Mouse (Mus musculus): ENCODE measurements at regions not wholly inside any gene's neighbourhood (a gene's known extent, or its start where the extent isn't known, plus 50 kb on each side); places are given as distances from the start of the nearest gene placed in this dataset.

GRCm38 (mm10) chr11:63722261-63722660 is 199.8 kb downstream of the Hs3st3b1 start:
- no peaks in the 10 kb centered on the region for H3K9me3 ChIP-seq (ENCODE audit: low read length)
- no peaks in the 10 kb centered on the region for H3K36me3 ChIP-seq (ENCODE audit: insufficient read depth, low read length)
- no peak for TF ChIP-seq NANOG (IDR thresholded peaks at IDR 0.05; ENCODE audit: borderline replicate concordance, low read length)
- TF ChIP-seq CTCF (conservative IDR thresholded peaks at IDR 0.05; ENCODE audit: low read length): no peak
- TF ChIP-seq POU5F1 (IDR thresholded peaks at IDR 0.05; ENCODE audit: borderline replicate concordance, low read length): no peak

DNA sequence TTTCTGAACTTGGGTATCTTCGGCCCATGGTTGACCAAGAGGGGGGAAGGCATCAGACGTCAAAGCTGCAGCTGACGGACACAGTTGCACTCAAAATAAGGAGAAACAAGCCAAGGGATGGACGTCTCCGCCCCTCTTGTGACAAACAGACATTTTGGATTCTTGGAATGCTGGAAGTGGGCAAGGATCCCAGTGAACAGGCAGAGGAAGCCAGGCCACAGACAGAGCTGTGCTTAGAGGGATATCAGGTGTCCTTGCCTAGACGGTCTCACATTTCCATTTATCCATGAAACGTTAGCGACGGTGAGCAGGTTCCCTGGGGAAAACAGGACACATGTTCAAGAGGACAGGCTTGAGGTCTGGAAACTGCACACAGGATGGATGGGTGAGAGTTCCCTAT is 191.2 kb downstream of the Hs3st3b1 start:
- TF ChIP-seq NANOG (IDR thresholded peaks at IDR 0.05; ENCODE audit: borderline replicate concordance, low read length) (no peak), POU5F1 (IDR thresholded peaks at IDR 0.05; ENCODE audit: borderline replicate concordance, low read length) (no peak), CTCF (conservative IDR thresholded peaks at IDR 0.05; ENCODE audit: low read length) (no peak)
- H3K27me3 ChIP-seq (ENCODE audit: insufficient read depth, low read length): no peaks in the 10 kb centered on the region
- no peak overlapping the region for H3K4me3 ChIP-seq (replicated peaks; ENCODE audit: low read length)
- H3K9me3 ChIP-seq (ENCODE audit: low read length): no peaks in the 10 kb centered on the region
- no peaks in the 10 kb centered on the region for H3K36me3 ChIP-seq (ENCODE audit: insufficient read depth, low read length)
- no peaks in the 10 kb centered on the region for H3K4me1 ChIP-seq (replicated peaks; ENCODE audit: low read depth, low read length)

More at GRCm38 (mm10) chr11:63722261-63722660, 199.8 kb downstream of the Hs3st3b1 start:
- Histone ChIP-seq H3K4me3 (replicated peaks; ENCODE audit: low read length) (no peak overlapping the region), H3K4me1 (replicated peaks; ENCODE audit: low read depth, low read length) (no peaks in the 10 kb centered on the region), H3K27me3 (ENCODE audit: insufficient read depth, low read length) (no peaks in the 10 kb centered on the region)

DNA sequence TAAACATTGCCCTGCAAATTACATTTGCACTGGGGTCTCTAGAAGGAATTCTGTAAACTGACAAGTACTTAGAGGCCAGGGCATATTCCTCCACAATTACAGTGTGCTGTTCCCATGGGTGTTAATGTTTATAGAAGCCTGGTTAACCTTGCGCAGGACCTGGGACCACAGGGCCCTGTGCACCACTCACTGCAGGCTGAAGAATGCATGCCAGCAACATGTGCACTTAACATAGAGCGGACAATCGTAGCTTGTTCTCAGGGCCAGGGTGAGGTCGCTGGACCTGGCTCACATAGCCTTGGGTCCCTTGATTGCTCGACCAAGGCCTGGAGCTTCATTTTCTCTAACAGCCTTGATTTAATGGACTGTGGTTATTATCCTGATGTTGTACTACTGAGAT is 168.8 kb downstream of the Hs3st3b1 start:
- TF ChIP-seq NANOG (IDR thresholded peaks at IDR 0.05; ENCODE audit: borderline replicate concordance, low read length) (no peak), POU5F1 (IDR thresholded peaks at IDR 0.05; ENCODE audit: borderline replicate concordance, low read length) (no peak), CTCF (conservative IDR thresholded peaks at IDR 0.05; ENCODE audit: low read length) (no peak)
- no peaks in the 10 kb centered on the region for H3K4me1 ChIP-seq (replicated peaks; ENCODE audit: low read depth, low read length)
- no peaks in the 10 kb centered on the region for H3K36me3 ChIP-seq (ENCODE audit: insufficient read depth, low read length)
- H3K9me3 ChIP-seq (ENCODE audit: low read length): 0 out of 2 replicates have a peak, but pooled peaks cover 4% of the 10 kb centered on the region
- H3K27me3 ChIP-seq (ENCODE audit: insufficient read depth, low read length): no peaks in the 10 kb centered on the region
- H3K4me3 ChIP-seq (replicated peaks; ENCODE audit: low read length): no peak overlapping the region

DNA sequence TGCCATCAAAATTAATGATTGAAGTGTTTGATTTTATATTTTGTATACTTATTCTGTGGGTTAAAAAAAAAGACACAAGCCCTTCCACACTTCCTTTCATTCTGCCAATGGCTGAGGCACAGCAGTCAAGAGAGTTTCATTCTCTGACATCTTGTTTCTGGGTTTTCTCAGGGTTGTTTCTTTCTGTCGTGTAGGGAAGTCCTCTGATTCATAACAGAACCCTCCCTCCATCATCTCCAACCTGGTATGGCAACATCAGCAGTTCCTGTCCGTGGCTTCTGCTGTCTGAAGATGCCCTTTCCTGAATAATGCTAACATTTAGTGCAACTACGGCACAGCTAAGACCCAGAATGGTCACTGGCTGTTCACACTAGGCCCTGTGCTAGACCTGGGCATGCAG is 167.3 kb downstream of the Hs3st3b1 start:
- no peaks in the 10 kb centered on the region for H3K36me3 ChIP-seq (ENCODE audit: insufficient read depth, low read length)
- no peak for TF ChIP-seq CTCF (conservative IDR thresholded peaks at IDR 0.05; ENCODE audit: low read length)
- TF ChIP-seq POU5F1 (IDR thresholded peaks at IDR 0.05; ENCODE audit: borderline replicate concordance, low read length): no peak
- TF ChIP-seq NANOG (IDR thresholded peaks at IDR 0.05; ENCODE audit: borderline replicate concordance, low read length): no peak

GRCm38 (mm10) chr11:63758313-63758712 is 163.8 kb downstream of the Hs3st3b1 start:
- no peak for TF ChIP-seq CTCF (conservative IDR thresholded peaks at IDR 0.05; ENCODE audit: low read length)
- TF ChIP-seq POU5F1 (IDR thresholded peaks at IDR 0.05; ENCODE audit: borderline replicate concordance, low read length): no peak
- TF ChIP-seq NANOG (IDR thresholded peaks at IDR 0.05; ENCODE audit: borderline replicate concordance, low read length): no peak
- Histone ChIP-seq H3K27me3 (ENCODE audit: insufficient read depth, low read length) (no peaks in the 10 kb centered on the region), H3K36me3 (ENCODE audit: insufficient read depth, low read length) (no peaks in the 10 kb centered on the region), H3K9me3 (ENCODE audit: low read length) (0 out of 2 replicates have a peak, but pooled peaks cover 4% of the 10 kb centered on the region), H3K4me3 (replicated peaks; ENCODE audit: low read length) (no peak overlapping the region), H3K4me1 (replicated peaks; ENCODE audit: low read depth, low read length) (no peaks in the 10 kb centered on the region)

More for the DNA sequence above, 167.3 kb downstream of the Hs3st3b1 start:
- H3K9me3 ChIP-seq (ENCODE audit: low read length): 0 out of 2 replicates have a peak, but pooled peaks cover 4% of the 10 kb centered on the region
- H3K27me3 ChIP-seq (ENCODE audit: insufficient read depth, low read length): no peaks in the 10 kb centered on the region
- H3K4me3 ChIP-seq (replicated peaks; ENCODE audit: low read length): no peak overlapping the region
- no peaks in the 10 kb centered on the region for H3K4me1 ChIP-seq (replicated peaks; ENCODE audit: low read depth, low read length)

DNA sequence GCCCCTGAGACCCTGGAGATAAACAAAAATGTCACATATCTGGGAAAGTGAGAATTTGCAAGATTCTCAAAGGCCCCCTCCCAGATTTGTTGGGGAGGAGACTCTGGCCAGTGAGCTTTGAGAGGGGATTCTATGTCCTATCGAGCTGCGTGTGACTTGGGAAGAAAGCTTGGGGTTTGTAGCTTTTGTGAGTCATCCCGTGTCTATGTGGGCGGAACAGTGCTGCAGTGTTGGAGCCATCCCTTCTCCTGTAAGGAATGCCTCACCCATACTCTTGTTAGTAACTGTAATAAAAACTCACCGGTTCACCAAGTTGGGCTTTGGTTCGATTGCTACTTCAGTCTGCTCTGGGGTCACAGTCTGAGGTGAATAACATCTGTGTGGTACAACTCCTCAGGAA is 160.5 kb downstream of the Hs3st3b1 start:
- Histone ChIP-seq H3K27me3 (ENCODE audit: insufficient read depth, low read length) (no peaks in the 10 kb centered on the region), H3K36me3 (ENCODE audit: insufficient read depth, low read length) (no peaks in the 10 kb centered on the region), H3K4me1 (replicated peaks; ENCODE audit: low read depth, low read length) (no peaks in the 10 kb centered on the region), H3K9me3 (ENCODE audit: low read length) (no peaks in the 10 kb centered on the region), H3K4me3 (replicated peaks; ENCODE audit: low read length) (no peak overlapping the region)
- TF ChIP-seq CTCF (conservative IDR thresholded peaks at IDR 0.05; ENCODE audit: low read length): no peak
- no peak for TF ChIP-seq POU5F1 (IDR thresholded peaks at IDR 0.05; ENCODE audit: borderline replicate concordance, low read length)
- TF ChIP-seq NANOG (IDR thresholded peaks at IDR 0.05; ENCODE audit: borderline replicate concordance, low read length): no peak

- peaks cover 8% of the 10 kb centered on the region; the same call in 1 of the 2 replicates for H3K27me3 ChIP-seq (ENCODE audit: insufficient read depth, low read length)
- no peak for TF ChIP-seq CTCF (conservative IDR thresholded peaks at IDR 0.05; ENCODE audit: low read length)
- TF ChIP-seq POU5F1 (IDR thresholded peaks at IDR 0.05; ENCODE audit: borderline replicate concordance, low read length): no peak
- no peak for TF ChIP-seq NANOG (IDR thresholded peaks at IDR 0.05; ENCODE audit: borderline replicate concordance, low read length)
- no peaks in the 10 kb centered on the region for H3K9me3 ChIP-seq (ENCODE audit: low read length)
- H3K36me3 ChIP-seq (ENCODE audit: insufficient read depth, low read length): no peaks in the 10 kb centered on the region
- no peaks in the 10 kb centered on the region for H3K4me1 ChIP-seq (replicated peaks; ENCODE audit: low read depth, low read length)
- H3K4me3 ChIP-seq (replicated peaks; ENCODE audit: low read length): no peak overlapping the region
Observed at GRCm38 (mm10) chr11:63767631-63768250, 154.3 kb downstream of the Hs3st3b1 start.

GRCm38 (mm10) chr11:63769738-63770137 is 152.4 kb downstream of the Hs3st3b1 start:
- Histone ChIP-seq H3K4me1 (replicated peaks; ENCODE audit: low read depth, low read length) (no peaks in the 10 kb centered on the region), H3K27me3 (ENCODE audit: insufficient read depth, low read length) (peaks cover 8% of the 10 kb centered on the region; the same call in 1 of the 2 replicates), H3K9me3 (ENCODE audit: low read length) (no peaks in the 10 kb centered on the region), H3K36me3 (ENCODE audit: insufficient read depth, low read length) (no peaks in the 10 kb centered on the region), H3K4me3 (replicated peaks; ENCODE audit: low read length) (no peak overlapping the region)
- TF ChIP-seq NANOG (IDR thresholded peaks at IDR 0.05; ENCODE audit: borderline replicate concordance, low read length) (no peak), POU5F1 (IDR thresholded peaks at IDR 0.05; ENCODE audit: borderline replicate concordance, low read length) (no peak), CTCF (conservative IDR thresholded peaks at IDR 0.05; ENCODE audit: low read length) (peak; percentile 51)

DNA sequence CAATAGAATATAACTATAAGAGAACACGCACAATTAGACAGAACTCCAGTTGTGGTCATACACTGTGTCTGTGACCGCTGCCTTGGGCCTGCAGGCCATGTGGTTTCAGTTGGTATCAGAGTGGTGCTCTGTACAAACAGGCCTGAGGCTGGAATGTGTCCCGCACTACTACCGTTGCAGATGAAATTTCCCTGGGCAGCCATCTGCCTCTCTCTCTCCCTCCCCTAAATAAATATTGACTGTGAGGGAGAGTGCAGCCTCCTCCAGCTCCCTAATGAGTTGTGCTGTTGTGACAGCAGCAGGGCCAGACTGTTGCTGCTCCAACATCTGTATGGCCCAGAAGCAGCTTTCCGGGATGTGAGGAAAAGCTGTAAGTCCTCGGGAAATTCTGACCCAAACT is 146.7 kb downstream of the Hs3st3b1 start:
- Histone ChIP-seq H3K4me3 (replicated peaks; ENCODE audit: low read length) (no peak overlapping the region), H3K36me3 (ENCODE audit: insufficient read depth, low read length) (no peaks in the 10 kb centered on the region), H3K9me3 (ENCODE audit: low read length) (no peaks in the 10 kb centered on the region), H3K27me3 (ENCODE audit: insufficient read depth, low read length) (no peaks in the 10 kb centered on the region), H3K4me1 (replicated peaks; ENCODE audit: low read depth, low read length) (no peaks in the 10 kb centered on the region)
- no peak for TF ChIP-seq POU5F1 (IDR thresholded peaks at IDR 0.05; ENCODE audit: borderline replicate concordance, low read length)
- no peak for TF ChIP-seq CTCF (conservative IDR thresholded peaks at IDR 0.05; ENCODE audit: low read length)
- no peak for TF ChIP-seq NANOG (IDR thresholded peaks at IDR 0.05; ENCODE audit: borderline replicate concordance, low read length)

All from E14TG2a.4 (cell line).